Mouse (Mus musculus) erythroblast, embryonic 14.5 days (primary cell): Measurements from ENCODE around the gene Acot6.

Experiments
- GATA1 ChIP-seq: IDR thresholded peaks from 2 replicates; pipeline ENCODE4 v1.6.1; 2012; ENCODE audit warnings: low read length, inconsistent platforms, mixed read lengths
- TAL1 ChIP-seq: IDR thresholded peaks from 3 replicates; pipeline ENCODE4 v1.6.1; 2012; ENCODE audit warnings: low read length, inconsistent platforms, mixed read lengths

DNA sequence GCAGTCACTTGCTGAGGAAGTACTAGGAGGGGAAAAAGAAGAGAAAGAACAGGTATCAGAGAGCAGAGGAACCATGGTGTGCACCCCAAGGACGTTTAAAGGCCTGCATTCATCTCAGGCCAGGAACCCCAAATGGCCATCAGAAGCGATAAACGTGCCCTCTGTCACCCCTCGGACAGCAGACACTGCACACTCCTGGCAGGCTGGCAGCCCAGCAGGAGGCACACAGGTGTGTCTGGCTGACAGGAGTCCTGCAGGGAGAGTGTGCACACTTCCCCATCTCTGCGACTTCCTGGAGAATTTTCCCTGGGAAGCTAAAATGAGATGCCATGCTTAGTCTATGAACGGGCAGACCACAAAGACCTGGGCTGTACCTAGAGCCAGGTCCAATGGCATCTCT, 53.0 kb downstream of the Acot6 start:
- no peak for TF ChIP-seq TAL1
- TF ChIP-seq GATA1 = no peak
